Mouse (Mus musculus) limb, embryonic 10.5 days (tissue): ENCODE data around the gene Ncf4. TPM values are rescaled to one million over a fixed set of nuclear protein-coding genes. Genes with fewer than 3 reads are reported as not detected.

Source experiments
- DNase-seq: peaks from one replicate; pipeline ENCODE4 v3.0.0-alpha.2; 2017; ENCODE audit warnings: low spot score
- H3K27ac ChIP-seq: fragments of 300-500 bp; sonication (generic); 2 replicates; pipeline ENCODE4 v1.5.1; 2016; ENCODE audit warnings: mild to moderate bottlenecking
- H3K27me3 ChIP-seq: fragments of 300-500 bp; sonication (generic); 2 replicates; pipeline ENCODE4 v1.6.1; 2016; ENCODE audit warnings: low read depth, mild to moderate bottlenecking; ENCODE audit not compliant: poor library complexity, severe bottlenecking
- H3K36me3 ChIP-seq: fragments of 300-500 bp; sonication (generic); 2 replicates; pipeline ENCODE4 v1.6.1; 2016; ENCODE audit warnings: mild to moderate bottlenecking, moderate library complexity
- H3K4me1 ChIP-seq: fragments of 300-500 bp; sonication (generic); 2 replicates; pipeline ENCODE4 v1.6.1; 2016
- H3K4me3 ChIP-seq: fragments of 300-500 bp; sonication (generic); 2 replicates; pipeline ENCODE4 v1.5.1; 2016; ENCODE audit warnings: mild to moderate bottlenecking, moderate library complexity
- H3K9me3 ChIP-seq: fragments of 300-500 bp; sonication (generic); replicated peaks from 2 replicates; pipeline ENCODE4 v1.6.1; 2016; ENCODE audit warnings: mild to moderate bottlenecking
- WGBS: fragments of 180-500 bp; shearing (Covaris S2); methylation state at CpG from one replicate; pipeline ENCODE4 v1.1.7; 2016; 5-methylcytosine and 5-hydroxymethylcytosine counted together
- polyA plus RNA-seq: library from polyadenylated mRNA; unstranded; fragments of >200 nt; fragmentation: Nextera tagmentation; extraction: Ambion mirVana; gene quantifications from 2 replicates; pipeline ENCODE4 v1.2.1, GENCODE M21; 2016

The Ncf4 gene
- 4.3 and 5.3 TPM in 2 replicates for polyA plus RNA-seq

GRCm38 (mm10) chr15:78244695-78245492, at the start of gene Ncf4:
Gene Ncf4 (plus strand): TSS chr15:78244801.
- Histone ChIP-seq H3K4me3 (no peak within 1 kb of the TSS), H3K27me3 (no peaks in the 10 kb centered on the region), H3K4me1 (peaks cover 14% of the 10 kb centered on the region), H3K36me3 (no peaks in the 10 kb centered on the region), H3K9me3 (no peaks in the 10 kb centered on the region), H3K27ac (no peak within 1 kb of the TSS; the same call in 1 of the 2 replicates)
- WGBS = 71% methylated on average over 7 of the region's 7 CpGs
- DNase-seq = no peak

- WGBS = 75% methylated on average over 28 of the region's 28 CpGs
- no peak for DNase-seq
- H3K36me3 ChIP-seq = no peaks in the 10 kb centered on the region
Measured at GRCm38 (mm10) chr15:78195096-78195880, 49.3 kb upstream of the Ncf4 start.

GRCm38 (mm10) chr15:78204053-78204847, 40.4 kb upstream of the Ncf4 start:
- H3K4me1 ChIP-seq = peaks cover 9% of the 10 kb centered on the region
- H3K36me3 ChIP-seq = no peaks in the 10 kb centered on the region
- DNase-seq = peak; percentile 62
- H3K4me3 ChIP-seq = peak overlapping the region; percentile 44
- no peak overlapping the region for H3K27ac ChIP-seq
- H3K27me3 ChIP-seq = peaks cover 54% of the 10 kb centered on the region
- H3K9me3 ChIP-seq = no peaks in the 10 kb centered on the region
- 2% methylated on average over 41 of the region's 41 CpGs for WGBS

More at GRCm38 (mm10) chr15:78195096-78195880, 49.3 kb upstream of the Ncf4 start:
- no peak overlapping the region for H3K4me3 ChIP-seq
- no peaks in the 10 kb centered on the region for H3K27me3 ChIP-seq
- no peak overlapping the region for H3K27ac ChIP-seq
- no peaks in the 10 kb centered on the region for H3K4me1 ChIP-seq
- H3K9me3 ChIP-seq = no peaks in the 10 kb centered on the region

- no peak for DNase-seq
- Histone ChIP-seq H3K9me3 (no peaks in the 10 kb centered on the region), H3K36me3 (no peaks in the 10 kb centered on the region), H3K27me3 (peaks cover 54% of the 10 kb centered on the region), H3K27ac (no peak overlapping the region), H3K4me3 (no peak overlapping the region), H3K4me1 (peaks cover 9% of the 10 kb centered on the region)
- WGBS = 40% methylated on average over 3 of the region's 3 CpGs
Measured at GRCm38 (mm10) chr15:78205192-78205591, 39.4 kb upstream of the Ncf4 start.

GRCm38 (mm10) chr15:78206312-78206711, 38.3 kb upstream of the Ncf4 start, which contains the start of gene Pvalb:
Gene Pvalb (minus strand): TSS chr15:78206400.
- 86% methylated on average over 7 of the region's 7 CpGs for WGBS
- no peak for DNase-seq
- Histone ChIP-seq H3K36me3 (no peaks in the 10 kb centered on the region), H3K27me3 (peaks cover 51% of the 10 kb centered on the region), H3K4me3 (no peak within 1 kb of the TSS), H3K4me1 (peaks cover 9% of the 10 kb centered on the region), H3K9me3 (no peaks in the 10 kb centered on the region), H3K27ac (no peak within 1 kb of the TSS)

- no peak overlapping the region for H3K4me3 ChIP-seq
- H3K9me3 ChIP-seq = no peaks in the 10 kb centered on the region
- WGBS = 85% methylated on average over 4 of the region's 4 CpGs
- no peak for DNase-seq
- no peak overlapping the region for H3K27ac ChIP-seq
- no peaks in the 10 kb centered on the region for H3K4me1 ChIP-seq
- no peaks in the 10 kb centered on the region for H3K36me3 ChIP-seq
- H3K27me3 ChIP-seq = peaks cover 12% of the 10 kb centered on the region
Measured at GRCm38 (mm10) chr15:78210203-78210602, 34.4 kb upstream of the Ncf4 start.

GRCm38 (mm10) chr15:78211367-78211766, 33.2 kb upstream of the Ncf4 start:
- Histone ChIP-seq H3K27me3 (0 out of 2 replicates have a peak, but pooled peaks cover under 1% of the 10 kb centered on the region), H3K4me3 (no peak overlapping the region), H3K4me1 (no peaks in the 10 kb centered on the region), H3K27ac (no peak overlapping the region), H3K9me3 (no peaks in the 10 kb centered on the region), H3K36me3 (no peaks in the 10 kb centered on the region)
- DNase-seq = no peak
- 88% methylated on average over 8 of the region's 8 CpGs for WGBS

DNA sequence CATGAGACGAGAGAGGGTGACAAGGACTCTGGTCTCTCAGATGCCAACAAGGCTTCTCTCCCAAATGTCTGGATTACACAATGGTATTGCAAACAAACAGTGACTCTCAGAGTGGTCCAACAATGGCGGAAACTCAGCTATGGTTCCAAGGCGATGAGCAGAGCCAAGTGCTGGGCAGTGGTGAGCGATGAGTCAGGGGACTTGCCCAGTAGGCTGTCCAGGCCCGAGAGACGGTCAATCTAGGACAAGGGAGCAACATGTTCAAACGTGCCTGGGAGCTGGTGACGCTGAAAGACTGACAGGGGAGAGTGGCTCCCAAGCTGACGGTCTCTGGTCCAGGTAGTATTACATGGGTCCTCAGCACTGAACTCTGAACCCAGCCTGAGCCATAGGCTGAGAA, 29.3 kb upstream of the Ncf4 start:
- no peaks in the 10 kb centered on the region for H3K27me3 ChIP-seq
- 82% methylated on average over 9 of the region's 9 CpGs for WGBS
- no peaks in the 10 kb centered on the region for H3K36me3 ChIP-seq
- DNase-seq = no peak
- no peak overlapping the region for H3K27ac ChIP-seq
- no peaks in the 10 kb centered on the region for H3K9me3 ChIP-seq
- H3K4me1 ChIP-seq = no peaks in the 10 kb centered on the region
- no peak overlapping the region for H3K4me3 ChIP-seq

GRCm38 (mm10) chr15:78227816-78228215, 16.8 kb upstream of the Ncf4 start:
- no peaks in the 10 kb centered on the region for H3K36me3 ChIP-seq
- H3K9me3 ChIP-seq = no peaks in the 10 kb centered on the region
- no peak for DNase-seq
- 90% methylated on average over 12 of the region's 12 CpGs for WGBS
- H3K4me1 ChIP-seq = 0 out of 2 replicates have a peak, but pooled peaks cover 5% of the 10 kb centered on the region
- H3K4me3 ChIP-seq = no peak overlapping the region
- no peak overlapping the region for H3K27ac ChIP-seq
- no peaks in the 10 kb centered on the region for H3K27me3 ChIP-seq

GRCm38 (mm10) chr15:78231346-78232331, 13.0 kb upstream of the Ncf4 start:
- no peaks in the 10 kb centered on the region for H3K36me3 ChIP-seq
- H3K4me1 ChIP-seq = 0 out of 2 replicates have a peak, but pooled peaks cover 2% of the 10 kb centered on the region
- 71% methylated on average over 13 of the region's 13 CpGs for WGBS
- no peak overlapping the region for H3K27ac ChIP-seq
- H3K27me3 ChIP-seq = no peaks in the 10 kb centered on the region
- H3K4me3 ChIP-seq = no peak overlapping the region
- no peak for DNase-seq
- H3K9me3 ChIP-seq = no peaks in the 10 kb centered on the region

GRCm38 (mm10) chr15:78234823-78235509, 9.6 kb upstream of the Ncf4 start:
- Histone ChIP-seq H3K36me3 (no peaks in the 10 kb centered on the region), H3K27me3 (no peaks in the 10 kb centered on the region), H3K4me1 (0 out of 2 replicates have a peak, but pooled peaks cover 2% of the 10 kb centered on the region), H3K4me3 (no peak overlapping the region), H3K9me3 (no peaks in the 10 kb centered on the region), H3K27ac (no peak overlapping the region)
- WGBS = 71% methylated on average over 5 of the region's 5 CpGs
- no peak for DNase-seq
